Mouse (Mus musculus): Measurements from ENCODE around the gene Ms4a18. TPM values are rescaled to one million over a fixed set of nuclear protein-coding genes. Genes with fewer than 3 reads are reported as not detected.

Gene Ms4a18
- polyA plus RNA-seq, 1 experiment = 0.38 TPM

DNA sequence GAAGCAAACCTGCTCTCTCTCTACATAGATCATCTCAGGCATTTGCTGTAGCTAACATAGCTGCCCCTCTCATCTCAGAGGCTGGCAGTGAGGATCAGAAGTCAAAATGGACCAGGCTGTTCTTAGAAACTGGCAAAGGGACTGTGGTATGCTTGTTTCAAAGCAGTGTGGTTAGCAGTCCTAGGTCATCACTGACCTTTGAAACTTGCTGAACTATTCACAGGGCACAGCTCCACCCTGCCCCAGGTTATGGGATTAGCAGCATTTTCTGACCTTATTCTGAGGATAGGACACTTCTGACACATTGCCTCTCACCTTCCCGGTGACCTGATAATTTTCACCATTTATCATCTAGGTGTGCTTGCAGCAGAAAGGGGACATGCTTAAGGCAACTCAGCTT lies 29.3 kb downstream of the Ms4a18 start:
- DNase-seq = no peak
- H3K36me3 ChIP-seq (ENCODE audit: control insufficient read depth, insufficient read depth, low read length) = no peaks in the 10 kb centered on the region
- WGBS = 97% methylated on average over 1 of the region's 1 CpGs

DNA sequence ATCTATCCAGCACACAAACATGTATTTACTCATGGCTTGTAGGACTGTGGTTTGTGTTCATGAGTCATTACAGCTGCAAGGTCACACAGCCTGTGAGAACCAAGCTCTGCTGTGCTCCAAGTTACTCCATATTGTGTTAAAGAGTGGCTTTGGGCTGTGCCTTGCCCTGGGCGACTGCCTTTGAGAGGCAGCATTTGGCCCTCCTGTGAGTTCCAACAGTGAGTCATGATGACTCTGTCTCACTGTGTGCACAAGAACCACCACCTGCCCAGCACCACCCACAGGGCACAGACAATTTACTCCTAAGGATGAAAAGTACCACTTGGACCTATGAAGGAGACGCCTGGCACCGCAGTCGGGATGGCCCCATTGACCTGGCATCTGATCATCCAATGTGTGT lies 31.9 kb downstream of the Ms4a18 start:
- H3K4me1 ChIP-seq (replicated peaks; ENCODE audit: control insufficient read depth, insufficient read depth, low read length) = no peaks in the 10 kb centered on the region
- no peaks in the 10 kb centered on the region for H3K36me3 ChIP-seq (ENCODE audit: control insufficient read depth, insufficient read depth, low read length)
- no peak overlapping the region for H3K27ac ChIP-seq (ENCODE audit: control insufficient read depth, insufficient read depth, low read length)
- DNase-seq = no peak
- WGBS = 94% methylated on average over 4 of the region's 4 CpGs
- no peak overlapping the region for H3K4me3 ChIP-seq (ENCODE audit: control insufficient read depth, insufficient read depth, low read length)
- no peaks in the 10 kb centered on the region for H3K27me3 ChIP-seq (ENCODE audit: control insufficient read depth, insufficient read depth, low read length)
- TF ChIP-seq CTCF (IDR thresholded peaks at IDR 0.05; ENCODE audit: borderline replicate concordance, control insufficient read depth, extremely low read depth, insufficient read depth, low read length, poor library complexity) (no peak), POLR2A (IDR thresholded peaks at IDR 0.05; ENCODE audit: control insufficient read depth, extremely low read depth, insufficient read depth, low read length, poor library complexity) (no peak)

More for the DNA sequence above, 29.3 kb downstream of the Ms4a18 start:
- Histone ChIP-seq H3K4me3 (ENCODE audit: control insufficient read depth, insufficient read depth, low read length) (no peak overlapping the region), H3K27me3 (ENCODE audit: control insufficient read depth, insufficient read depth, low read length) (no peaks in the 10 kb centered on the region), H3K4me1 (replicated peaks; ENCODE audit: control insufficient read depth, insufficient read depth, low read length) (no peaks in the 10 kb centered on the region), H3K27ac (ENCODE audit: control insufficient read depth, insufficient read depth, low read length) (no peak overlapping the region)
- TF ChIP-seq POLR2A (IDR thresholded peaks at IDR 0.05; ENCODE audit: control insufficient read depth, extremely low read depth, insufficient read depth, low read length, poor library complexity) (no peak), CTCF (IDR thresholded peaks at IDR 0.05; ENCODE audit: borderline replicate concordance, control insufficient read depth, extremely low read depth, insufficient read depth, low read length, poor library complexity) (no peak)

GRCm38 (mm10) chr19:10984551-10984950 lies 33.3 kb downstream of the Ms4a18 start:
- H3K4me3 ChIP-seq (ENCODE audit: control insufficient read depth, insufficient read depth, low read length) = no peak overlapping the region
- TF ChIP-seq POLR2A (IDR thresholded peaks at IDR 0.05; ENCODE audit: control insufficient read depth, extremely low read depth, insufficient read depth, low read length, poor library complexity) (no peak), CTCF (IDR thresholded peaks at IDR 0.05; ENCODE audit: borderline replicate concordance, control insufficient read depth, extremely low read depth, insufficient read depth, low read length, poor library complexity) (no peak)
- H3K27ac ChIP-seq (ENCODE audit: control insufficient read depth, insufficient read depth, low read length) = no peak overlapping the region
- 92% methylated on average over 13 of the region's 13 CpGs for WGBS
- DNase-seq = no peak
- H3K4me1 ChIP-seq (replicated peaks; ENCODE audit: control insufficient read depth, insufficient read depth, low read length) = peaks cover 8% of the 10 kb centered on the region
- no peaks in the 10 kb centered on the region for H3K27me3 ChIP-seq (ENCODE audit: control insufficient read depth, insufficient read depth, low read length)
- no peaks in the 10 kb centered on the region for H3K36me3 ChIP-seq (ENCODE audit: control insufficient read depth, insufficient read depth, low read length)

DNA sequence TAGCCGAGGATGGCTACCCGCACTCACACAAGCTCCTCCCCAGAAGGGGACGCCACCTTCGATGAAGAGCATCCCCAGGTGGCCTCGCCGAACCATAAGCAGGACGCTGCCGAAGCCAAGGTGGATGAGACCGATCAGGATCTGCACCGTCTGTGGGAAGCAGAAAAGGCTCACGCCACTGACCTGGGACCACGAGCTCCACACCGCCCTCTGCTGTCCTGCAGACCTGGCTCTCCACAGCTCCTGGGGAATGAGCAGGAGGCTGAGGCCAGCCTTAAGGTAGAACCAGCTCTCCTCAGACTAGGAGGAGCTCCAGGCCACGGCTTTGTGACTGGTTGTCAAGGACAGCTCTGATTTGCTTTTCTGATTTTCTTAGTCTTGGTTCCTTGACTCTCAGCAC lies 34.7 kb downstream of the Ms4a18 start:
- Histone ChIP-seq H3K36me3 (ENCODE audit: control insufficient read depth, insufficient read depth, low read length) (no peaks in the 10 kb centered on the region), H3K4me1 (replicated peaks; ENCODE audit: control insufficient read depth, insufficient read depth, low read length) (peaks cover 9% of the 10 kb centered on the region), H3K4me3 (ENCODE audit: control insufficient read depth, insufficient read depth, low read length) (no peak overlapping the region), H3K27ac (ENCODE audit: control insufficient read depth, insufficient read depth, low read length) (no peak overlapping the region), H3K27me3 (ENCODE audit: control insufficient read depth, insufficient read depth, low read length) (no peaks in the 10 kb centered on the region)
- peak; percentile 43 for DNase-seq
- WGBS = 49% methylated on average over 14 of the region's 14 CpGs
- TF ChIP-seq CTCF (IDR thresholded peaks at IDR 0.05; ENCODE audit: borderline replicate concordance, control insufficient read depth, extremely low read depth, insufficient read depth, low read length, poor library complexity) (0 out of 2 replicates have a peak, but pooled peaks have one; percentile 47), POLR2A (IDR thresholded peaks at IDR 0.05; ENCODE audit: control insufficient read depth, extremely low read depth, insufficient read depth, low read length, poor library complexity) (no peak)

- H3K36me3 ChIP-seq (ENCODE audit: control insufficient read depth, insufficient read depth, low read length) = no peaks in the 10 kb centered on the region
- H3K27ac ChIP-seq (ENCODE audit: control insufficient read depth, insufficient read depth, low read length) = no peak overlapping the region
- TF ChIP-seq CTCF (IDR thresholded peaks at IDR 0.05; ENCODE audit: borderline replicate concordance, control insufficient read depth, extremely low read depth, insufficient read depth, low read length, poor library complexity) (no peak), POLR2A (IDR thresholded peaks at IDR 0.05; ENCODE audit: control insufficient read depth, extremely low read depth, insufficient read depth, low read length, poor library complexity) (no peak)
- peak overlapping the region; percentile 54 for H3K4me3 ChIP-seq (ENCODE audit: control insufficient read depth, insufficient read depth, low read length)
- WGBS = 40% methylated on average over 5 of the region's 5 CpGs
- H3K27me3 ChIP-seq (ENCODE audit: control insufficient read depth, insufficient read depth, low read length) = no peaks in the 10 kb centered on the region
- no peak for DNase-seq
- H3K4me1 ChIP-seq (replicated peaks; ENCODE audit: control insufficient read depth, insufficient read depth, low read length) = peaks cover 9% of the 10 kb centered on the region
Observed at GRCm38 (mm10) chr19:10980210-10980609, 37.6 kb downstream of the Ms4a18 start.

GRCm38 (mm10) chr19:10979184-10980168 lies 38.4 kb downstream of the Ms4a18 start:
- peak overlapping the region; percentile 54 for H3K4me3 ChIP-seq (ENCODE audit: control insufficient read depth, insufficient read depth, low read length)
- WGBS = 3% methylated on average over 18 of the region's 18 CpGs
- TF ChIP-seq CTCF (IDR thresholded peaks at IDR 0.05; ENCODE audit: borderline replicate concordance, control insufficient read depth, extremely low read depth, insufficient read depth, low read length, poor library complexity) (peak; percentile 95; the same call in 1 of the 2 replicates), POLR2A (IDR thresholded peaks at IDR 0.05; ENCODE audit: control insufficient read depth, extremely low read depth, insufficient read depth, low read length, poor library complexity) (no peak)

More at GRCm38 (mm10) chr19:10979184-10980168, 38.4 kb downstream of the Ms4a18 start:
- Histone ChIP-seq H3K27ac (ENCODE audit: control insufficient read depth, insufficient read depth, low read length) (no peak overlapping the region), H3K36me3 (ENCODE audit: control insufficient read depth, insufficient read depth, low read length) (no peaks in the 10 kb centered on the region), H3K27me3 (ENCODE audit: control insufficient read depth, insufficient read depth, low read length) (no peaks in the 10 kb centered on the region), H3K4me1 (replicated peaks; ENCODE audit: control insufficient read depth, insufficient read depth, low read length) (peaks cover 9% of the 10 kb centered on the region)
- DNase-seq = peak; percentile 94
